Mouse (Mus musculus) testis, postnatal 14 days (tissue): Measurements from ENCODE around the gene Chdh.
A peak's percentile ranks its signal among the peaks of the same experiment; 100 is the strongest.

Source experiments
- DNase-seq: peaks from one replicate; pipeline ENCODE4 v3.0.0; 2021; ENCODE audit warnings: low spot score

Gene Chdh

DNA sequence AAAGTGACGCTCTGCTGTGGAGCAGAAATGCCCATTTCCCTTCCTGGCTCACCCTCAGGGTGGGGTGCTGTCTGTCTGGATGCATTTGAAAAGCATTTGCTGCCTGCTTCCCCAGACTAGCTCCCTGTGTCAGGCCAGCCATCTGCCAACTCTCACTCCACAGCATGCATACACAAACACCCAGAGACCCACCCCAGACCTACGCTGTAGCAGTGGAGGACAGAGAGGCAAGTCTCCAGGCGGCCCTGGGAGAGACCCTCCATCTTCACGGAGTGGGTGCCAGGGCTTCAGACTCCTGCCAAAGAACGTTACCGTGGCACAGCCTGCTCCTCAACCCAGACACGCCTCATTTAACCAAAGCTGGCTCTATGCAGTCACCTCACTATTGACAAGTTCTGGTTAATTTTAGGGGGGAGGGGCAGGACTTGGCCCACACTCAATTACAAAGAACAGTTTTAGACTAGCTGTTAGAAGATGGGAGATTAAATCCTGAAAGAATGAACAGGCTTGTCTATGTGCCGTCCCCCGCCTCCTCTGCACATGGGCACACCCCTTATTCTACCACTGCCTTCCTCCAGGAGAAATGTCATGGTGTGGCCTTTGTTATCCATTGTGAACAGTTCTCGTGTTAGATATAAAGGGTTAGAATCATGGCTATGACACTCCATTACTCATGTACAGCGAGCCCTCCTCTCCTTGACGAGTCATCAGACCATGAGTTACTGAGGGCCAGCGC lies 47.4 kb downstream of the Chdh start:
- DNase-seq = peak; percentile 33

DNA sequence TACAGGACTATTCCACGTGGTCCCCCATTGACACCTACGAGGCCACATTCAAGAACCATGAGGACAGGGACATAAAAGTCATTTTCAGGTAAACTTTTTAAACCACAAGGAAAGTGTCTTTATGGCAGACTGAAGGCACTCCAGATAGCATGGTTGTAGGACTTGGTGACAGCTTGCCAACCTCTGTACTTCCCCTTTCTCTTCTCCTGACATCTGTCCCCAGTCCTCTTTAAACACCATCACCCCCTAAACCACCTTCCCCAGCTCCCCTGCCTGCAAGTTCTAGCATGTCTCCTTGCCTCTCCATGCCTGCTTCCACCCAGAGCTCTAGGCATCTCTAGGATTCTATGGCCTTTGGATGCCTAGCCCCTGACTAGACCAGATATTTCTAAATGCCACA lies 56.0 kb downstream of the Chdh start:
- DNase-seq = no peak

DNA sequence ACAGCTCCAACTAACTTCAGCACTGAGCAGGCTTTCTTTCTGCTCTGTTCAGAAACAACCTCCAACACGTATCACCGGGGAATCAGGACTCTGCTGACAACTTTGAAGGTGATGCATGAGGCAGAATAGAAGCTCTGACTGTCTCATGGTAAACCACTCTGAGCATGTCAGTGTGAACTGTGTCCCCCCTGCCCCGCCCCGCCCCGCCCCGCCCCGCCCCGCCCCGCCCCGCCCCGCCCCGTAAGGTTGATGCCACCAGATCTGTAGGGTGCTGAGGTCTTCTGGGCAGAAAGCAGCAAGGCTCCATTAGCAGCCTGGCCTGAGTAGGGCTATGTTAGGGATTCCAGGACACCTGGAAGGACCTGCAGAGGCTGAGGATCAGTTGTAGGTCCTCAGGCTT lies 57.9 kb downstream of the Chdh start:
- no peak for DNase-seq

DNA sequence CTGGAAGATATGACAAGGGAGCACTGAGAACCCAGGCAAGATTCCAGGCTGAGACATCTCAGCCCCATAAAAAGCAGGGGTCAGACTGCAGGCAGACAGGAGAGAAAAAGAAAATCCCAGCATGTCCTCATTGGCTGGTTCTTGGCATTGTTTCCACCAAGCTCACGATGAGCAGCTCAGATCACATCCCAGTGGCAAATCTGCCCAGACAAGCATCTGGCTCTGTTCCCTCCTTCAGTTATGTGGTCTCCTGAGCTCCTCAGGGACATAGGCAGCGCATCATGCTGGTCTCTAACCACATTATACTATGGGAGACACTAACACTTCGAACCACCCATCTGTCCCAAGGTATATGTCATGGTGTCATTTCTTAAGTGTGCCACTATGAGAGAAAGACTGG lies 59.7 kb downstream of the Chdh start:
- no peak for DNase-seq

DNA sequence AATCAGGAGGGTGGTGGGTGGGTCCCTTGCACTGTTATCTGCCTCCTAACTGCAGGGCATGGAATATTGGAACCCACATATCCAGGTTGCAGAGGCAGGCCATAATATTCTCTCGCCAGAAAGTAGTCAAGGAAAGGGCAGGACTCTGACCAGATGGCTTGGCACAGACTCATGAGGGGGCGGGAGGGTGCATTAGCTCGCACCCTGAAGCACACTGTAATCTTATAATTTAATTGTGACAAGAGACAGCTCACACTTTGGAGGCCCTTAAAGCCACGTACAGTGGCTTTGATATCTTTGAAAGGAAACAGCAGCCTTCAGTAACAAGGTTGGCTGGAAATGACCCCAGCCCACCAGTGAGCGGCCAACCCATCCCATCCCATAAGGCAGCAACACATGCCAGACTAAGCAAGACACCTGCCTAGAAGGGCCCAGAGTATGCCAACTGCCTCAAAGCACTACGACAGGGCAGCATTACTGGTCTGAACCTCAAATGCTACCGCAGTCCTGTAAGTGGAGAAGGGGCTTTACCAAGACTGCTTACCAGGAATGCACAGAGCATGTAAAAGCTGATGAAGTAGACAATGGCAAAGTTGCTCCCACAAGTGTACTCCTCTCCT lies 66.6 kb downstream of the Chdh start:
- DNase-seq = no peak

DNA sequence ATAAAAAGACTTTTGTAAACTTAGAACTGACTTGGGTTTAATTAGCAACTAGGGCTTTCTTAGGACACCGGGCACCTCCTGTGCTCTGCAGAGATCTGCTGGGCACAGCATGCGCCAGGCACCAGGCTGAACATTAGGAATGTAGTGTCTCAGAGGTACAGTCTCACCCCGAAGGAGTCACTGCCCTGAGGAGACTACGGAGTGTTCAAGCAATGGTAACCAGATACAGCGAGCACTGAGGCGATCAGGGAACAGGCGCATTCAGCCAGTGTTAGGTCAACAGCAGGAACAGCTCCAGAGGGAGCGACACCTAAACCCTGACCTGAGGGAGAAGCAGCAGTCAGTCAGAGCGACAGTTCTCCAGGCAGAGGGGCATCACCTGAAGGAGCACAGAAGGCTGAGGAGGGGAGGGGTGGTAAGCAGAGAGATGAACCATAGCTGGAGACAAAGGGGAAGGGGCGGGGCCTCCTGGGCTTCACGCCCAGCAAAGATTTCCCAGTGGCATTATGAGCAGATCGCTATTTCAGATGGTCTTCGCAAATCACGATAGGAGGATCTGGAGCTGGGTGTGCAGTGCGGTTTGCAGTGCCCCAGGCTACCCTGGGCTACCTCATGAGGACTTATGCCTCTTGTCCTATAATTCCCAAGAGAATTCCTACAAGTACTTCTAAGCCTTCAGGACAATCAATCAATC lies 69.4 kb downstream of the Chdh start:
- DNase-seq = no peak

DNA sequence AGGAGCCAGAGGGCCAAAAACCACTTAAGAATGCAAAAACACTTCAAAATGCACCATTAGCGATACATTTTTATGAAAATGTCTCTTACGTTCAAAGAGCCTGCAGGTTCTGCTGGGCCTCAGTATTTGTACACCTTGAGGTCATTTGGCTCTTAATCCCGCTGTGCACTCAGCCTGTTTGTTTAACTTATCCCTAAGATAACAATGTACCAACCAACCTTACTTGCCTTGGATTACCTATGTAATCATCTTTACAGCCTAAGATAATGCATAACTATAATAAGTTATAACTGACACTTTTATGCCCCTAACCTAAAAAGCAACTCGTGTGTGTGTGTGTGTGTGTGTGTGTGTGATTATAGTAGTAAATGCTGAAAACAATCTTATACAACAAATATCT lies 70.9 kb downstream of the Chdh start:
- DNase-seq = no peak
